Mouse (Mus musculus): ENCODE results near the gene Olfr432.
"Not testable (repeated sequence)": the region's sequence is repeated elsewhere in the genome, so short reads cannot be mapped to it uniquely, and the experiment has no call there.

DNA sequence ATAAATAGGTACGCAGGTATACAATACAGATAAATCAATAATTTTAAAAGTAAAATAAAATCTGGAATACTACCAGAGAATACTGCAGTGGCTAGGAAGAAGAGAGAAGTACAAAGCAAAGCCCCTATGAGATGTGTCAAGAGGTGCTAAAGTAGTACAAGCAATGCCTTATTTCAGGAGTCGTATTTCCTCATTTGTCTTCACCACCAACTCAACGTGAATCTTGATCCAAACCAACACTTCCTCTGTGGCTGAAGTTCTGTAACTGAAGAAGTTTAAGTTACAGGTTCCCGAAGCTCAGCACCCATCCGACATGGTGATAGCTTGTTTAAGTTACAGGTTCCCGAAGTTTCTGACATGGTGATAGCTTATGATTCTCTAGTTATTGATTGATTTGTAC lies 778 bp upstream of the Olfr432 start:
- TF ChIP-seq EP300, CTCF (IDR thresholded peaks at IDR 0.05; ENCODE audit: low read depth): not testable (repeated sequence)
